Mouse (Mus musculus) liver, adult (tissue): ENCODE results near the gene Plpp2.

ENCODE experiments used
- GATA4 ChIP-seq: IDR thresholded peaks from 2 replicates; pipeline ENCODE4 v1.6.1; 2014; ENCODE audit warnings: mild to moderate bottlenecking, low read length; ENCODE audit not compliant: insufficient replicate concordance

Gene Plpp2

GRCm38 (mm10) chr10:79533126-79533911, at the start of gene Plpp2:
Plpp2 (minus strand) TSS chr10:79533796.
- TF ChIP-seq GATA4 = no peak

- TF ChIP-seq GATA4 = no peak
Observed at GRCm38 (mm10) chr10:79581501-79581900, 47.9 kb upstream of the Plpp2 start.

GRCm38 (mm10) chr10:79580811-79581210, 47.2 kb upstream of the Plpp2 start:
- TF ChIP-seq GATA4 = no peak

GRCm38 (mm10) chr10:79580356-79580755, 46.8 kb upstream of the Plpp2 start:
- no peak for TF ChIP-seq GATA4

- TF ChIP-seq GATA4 = no peak
Observed at GRCm38 (mm10) chr10:79579781-79580180, 46.2 kb upstream of the Plpp2 start.

GRCm38 (mm10) chr10:79578891-79579290, 45.3 kb upstream of the Plpp2 start:
- no peak for TF ChIP-seq GATA4

- TF ChIP-seq GATA4 = no peak
Observed at GRCm38 (mm10) chr10:79578276-79578675, 44.7 kb upstream of the Plpp2 start.

GRCm38 (mm10) chr10:79577376-79577775, 43.8 kb upstream of the Plpp2 start:
- no peak for TF ChIP-seq GATA4

GRCm38 (mm10) chr10:79575754-79576153, 42.2 kb upstream of the Plpp2 start:
- no peak for TF ChIP-seq GATA4

- TF ChIP-seq GATA4 = no peak
Observed at GRCm38 (mm10) chr10:79574796-79575195, 41.2 kb upstream of the Plpp2 start.

- TF ChIP-seq GATA4 = no peak
Observed at GRCm38 (mm10) chr10:79574350-79574749, 40.8 kb upstream of the Plpp2 start.

- TF ChIP-seq GATA4 = no peak
Observed at GRCm38 (mm10) chr10:79573611-79574010, 40.0 kb upstream of the Plpp2 start.

GRCm38 (mm10) chr10:79571314-79571713, 37.7 kb upstream of the Plpp2 start:
- TF ChIP-seq GATA4 = no peak

- no peak for TF ChIP-seq GATA4
Observed at GRCm38 (mm10) chr10:79569921-79570320, 36.3 kb upstream of the Plpp2 start.

- TF ChIP-seq GATA4 = no peak
Observed at GRCm38 (mm10) chr10:79559716-79560115, 26.1 kb upstream of the Plpp2 start.

GRCm38 (mm10) chr10:79557496-79557895, 23.9 kb upstream of the Plpp2 start:
- no peak for TF ChIP-seq GATA4

GRCm38 (mm10) chr10:79556951-79557350, 23.4 kb upstream of the Plpp2 start:
- no peak for TF ChIP-seq GATA4
